Mouse (Mus musculus): ENCODE measurements around the gene Lao1.

Gene Lao1

DNA sequence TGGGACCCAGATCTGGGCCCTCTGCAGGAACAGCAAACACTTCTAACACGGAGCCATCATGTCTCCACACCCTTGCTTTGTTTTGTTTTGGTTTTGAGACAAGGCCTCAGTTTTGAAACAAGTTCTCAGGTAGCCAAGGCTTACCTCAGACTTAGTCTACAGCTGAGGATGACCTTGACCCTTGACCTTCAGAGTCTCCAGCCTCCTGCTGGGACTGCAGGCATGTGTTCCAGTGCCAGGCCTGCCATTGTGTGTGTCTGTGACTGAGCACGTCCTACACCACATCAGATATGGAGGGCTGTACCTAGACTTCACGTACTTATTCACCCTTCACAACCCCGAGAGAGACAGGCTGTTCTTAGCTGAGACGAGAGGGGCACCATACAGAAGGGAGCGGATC lies 46.2 kb downstream of the Lao1 start:
- POLR2A ChIA-PET, result interaction anchor here (0.6 to 13.7 kb wide), 32 partner anchors 11 to 580 kb away, joined by 3 to 216 read pairs (median 8); partner anchors contain the start of genes Slc2a1 (in 3 of the 4), AU022252 (in 2 of the 4), P3h1 (in 2 of the 4) and Zfp691 (in 1 of the 4)
- CTCF ChIA-PET, result interaction anchor here in 3 of 4 experiments (0.6 to 2.7 kb wide), 10 partner anchors 19 to 159 kb away, joined by 3 to 13 read pairs (median 4); no protein-coding TSS in a partner anchor

DNA sequence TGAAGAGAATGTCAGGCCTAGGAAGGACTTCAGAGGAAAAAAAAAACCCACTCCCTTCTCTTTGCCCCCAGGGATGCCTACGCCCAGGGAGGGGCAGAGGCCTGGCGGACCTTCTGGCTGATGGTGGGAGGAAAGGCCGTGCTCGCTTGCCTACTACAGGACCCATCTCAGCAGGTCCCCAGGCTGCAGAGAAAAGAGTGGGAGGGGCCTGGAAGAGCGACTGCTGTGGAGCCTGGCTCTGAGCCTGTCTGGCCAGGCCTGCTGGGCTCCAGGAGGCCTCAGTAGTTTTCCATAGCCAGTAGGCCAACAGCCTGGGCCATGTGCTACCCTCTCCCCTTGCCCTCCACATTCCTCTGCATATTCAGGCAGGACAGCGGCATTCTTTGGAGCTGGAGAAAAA lies 47.1 kb downstream of the Lao1 start:
- POLR2A ChIA-PET, result interaction anchor here in 3 of 4 experiments (0.5 to 13.7 kb wide), 25 partner anchors 11 to 224 kb away, joined by 3 to 216 read pairs (median 8); partner anchors contain the start of genes Slc2a1 (in 3 of the 3), AU022252 (in 1 of the 3) and P3h1 (in 1 of the 3)
- CTCF ChIA-PET, result interaction anchor here in 2 of 4 experiments (1.0 to 2.7 kb wide), 6 partner anchors 99 to 134 kb away, joined by 3 to 13 read pairs (median 6); partner anchors contain the start of gene Slc2a1 (in 1 of the 2)

DNA sequence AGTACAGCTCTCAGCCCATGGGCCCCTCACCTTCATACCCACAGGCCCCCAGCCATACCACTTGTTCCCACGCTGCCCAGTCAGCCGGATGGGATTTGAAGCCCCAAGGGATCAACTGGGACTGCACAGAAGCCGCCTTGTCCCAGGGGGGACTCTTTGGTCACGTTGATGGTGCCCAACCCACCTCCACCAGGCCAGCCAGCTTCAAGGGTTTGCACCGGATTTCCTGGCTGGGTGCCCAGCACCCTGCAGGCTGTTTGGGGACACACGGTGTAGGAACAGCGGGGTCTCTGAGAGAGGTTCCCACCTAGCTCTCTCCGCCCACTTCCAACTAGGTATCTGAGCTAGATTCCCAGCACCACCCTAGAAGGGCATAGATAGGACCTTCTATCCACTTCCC lies 48.4 kb downstream of the Lao1 start:
- CTCF ChIA-PET, result interaction anchor here in 3 of 4 experiments (0.6 to 2.7 kb wide), 12 partner anchors 10 to 157 kb away, joined by 3 to 10 read pairs (median 3); partner anchors contain the start of gene Slc2a1 (in 2 of the 3)
- POLR2A ChIA-PET, result interaction anchor here (0.6 to 13.7 kb wide), 45 partner anchors 9 to 1119 kb away, joined by 3 to 216 read pairs (median 5); partner anchors contain the start of genes Slc2a1 (in 4 of the 4), AU022252 (in 1 of the 4) and P3h1 (in 1 of the 4)

DNA sequence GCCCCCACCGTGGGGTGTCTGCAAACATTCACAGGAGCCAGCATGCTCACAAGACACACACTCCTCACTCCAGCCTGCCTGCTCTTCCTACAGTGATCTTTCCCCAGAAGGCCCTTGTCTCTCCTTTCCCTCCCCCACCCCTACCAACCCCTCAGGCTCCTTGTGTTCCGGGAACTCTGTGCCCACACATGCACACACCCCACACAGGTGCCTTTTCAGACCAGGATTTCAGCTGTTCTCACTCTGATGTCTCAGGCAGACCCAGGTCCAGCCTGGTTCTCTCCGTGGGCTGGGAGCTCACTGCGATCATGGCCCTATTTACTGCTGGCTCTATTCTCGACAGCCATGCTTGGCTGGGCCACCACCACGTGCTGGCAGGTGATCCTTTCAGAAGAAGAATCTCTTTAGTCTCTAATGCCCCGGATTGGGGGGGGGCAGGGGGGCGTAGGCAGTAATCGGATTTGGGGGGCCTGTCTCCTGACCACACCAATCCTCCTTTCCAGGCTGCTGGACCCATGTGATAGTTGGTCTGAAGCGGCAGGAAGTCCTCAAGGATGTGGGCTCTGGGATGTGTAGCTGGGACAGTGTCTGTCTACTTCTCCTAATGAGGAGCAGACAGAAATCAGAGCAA lies 49.8 kb downstream of the Lao1 start:
- ChIA-PET POLR2A (interaction anchor here (0.7 to 13.7 kb wide), 41 partner anchors 8 to 309 kb away, joined by 3 to 216 read pairs (median 4); partner anchors contain the start of genes Slc2a1 (in 3 of the 4) and Ppih (in 1 of the 4)), CTCF (interaction anchor here (1.1 to 2.7 kb wide), 8 partner anchors 60 to 398 kb away, joined by 3 to 10 read pairs (median 3); partner anchors contain the start of gene Slc2a1 (in 1 of the 4))

DNA sequence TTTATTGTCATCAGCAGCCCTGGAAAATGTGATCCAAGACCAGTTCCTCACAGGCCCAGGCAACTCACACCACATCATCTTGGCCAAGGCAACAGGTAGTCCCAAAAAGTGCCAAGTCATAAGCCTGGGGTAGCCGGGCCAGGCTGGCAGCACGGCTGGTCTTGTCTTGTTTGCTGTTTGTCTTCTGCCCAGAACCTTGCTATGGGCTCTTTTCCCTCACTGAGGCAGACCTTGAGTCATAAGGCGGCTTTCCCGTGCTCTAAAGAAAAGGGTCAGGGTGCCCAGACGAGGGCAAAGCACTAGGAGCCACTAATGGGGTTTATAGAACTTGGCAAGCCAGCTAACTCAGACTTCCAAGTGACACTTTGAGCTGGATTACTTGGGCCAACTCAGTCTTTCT lies 51.7 kb downstream of the Lao1 start:
- POLR2A ChIA-PET, result interaction anchor here in 3 of 4 experiments (0.6 to 13.7 kb wide), 8 partner anchors 9 to 283 kb away, joined by 3 to 216 read pairs (median 24); partner anchors contain the start of gene Slc2a1 (in 2 of the 3)
- CTCF ChIA-PET, result interaction anchor here in 1 of 4 experiments (1.4 kb wide), 1 partner anchor 128 kb away, joined by 3 read pairs; no protein-coding TSS in a partner anchor

DNA sequence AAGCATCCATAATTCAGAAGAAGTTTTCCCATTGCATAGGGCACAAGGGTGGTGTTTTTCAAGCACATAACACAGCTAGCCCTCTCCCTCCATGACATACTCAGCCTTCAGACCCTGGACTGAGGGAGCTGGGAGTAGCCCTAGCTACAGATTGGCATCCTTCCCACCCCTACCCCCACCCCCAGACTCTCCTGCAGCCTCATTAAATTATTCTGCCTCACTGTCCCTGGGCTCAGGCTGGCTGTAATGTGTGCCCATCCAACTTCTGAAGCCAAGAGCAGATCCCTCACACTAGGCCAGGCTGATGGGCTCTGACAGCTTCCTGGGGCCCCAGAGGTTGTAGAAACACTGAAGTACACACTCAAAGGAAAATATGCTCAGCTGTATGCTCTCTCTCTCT lies 53.6 kb downstream of the Lao1 start:
- ChIA-PET POLR2A (interaction anchor here in 3 of 4 experiments (0.5 to 1.9 kb wide), 9 partner anchors 11 to 684 kb away, joined by 3 to 10 read pairs (median 4); partner anchors contain the start of gene Slc2a1 (in 2 of the 3)), CTCF (interaction anchor here in 1 of 4 experiments (0.6 to 1.1 kb wide), 2 partner anchors 94 to 120 kb away, joined by 3 read pairs; partner anchors contain the start of gene Slc2a1)

DNA sequence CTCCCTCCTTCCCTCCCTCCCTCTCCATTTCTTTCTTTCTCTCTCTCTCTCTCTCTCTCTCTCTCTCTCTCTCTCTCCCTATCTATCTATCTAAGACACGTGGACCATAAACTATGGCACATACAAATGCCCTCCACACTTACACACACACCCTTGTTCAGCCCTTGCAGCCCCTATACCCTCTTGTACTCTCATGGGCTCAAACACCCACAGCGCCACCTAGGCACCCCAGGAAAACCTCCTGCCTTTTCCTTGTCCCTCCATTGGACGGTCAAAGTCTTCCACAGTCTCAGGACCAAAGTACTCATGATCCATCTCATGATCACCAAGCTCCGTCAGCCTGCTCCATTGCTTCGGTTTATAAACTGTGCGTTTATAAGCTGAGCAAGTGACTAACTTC lies 54.2 kb downstream of the Lao1 start:
- ChIA-PET CTCF (interaction anchor here in 2 of 4 experiments (0.7 to 1.2 kb wide), 4 partner anchors 10 to 119 kb away, joined by 3 read pairs; no protein-coding TSS in a partner anchor), POLR2A (interaction anchor here (1.1 to 1.9 kb wide), 10 partner anchors 10 to 95 kb away, joined by 3 to 10 read pairs (median 4); partner anchors contain the start of gene Slc2a1 (in 3 of the 4))

DNA sequence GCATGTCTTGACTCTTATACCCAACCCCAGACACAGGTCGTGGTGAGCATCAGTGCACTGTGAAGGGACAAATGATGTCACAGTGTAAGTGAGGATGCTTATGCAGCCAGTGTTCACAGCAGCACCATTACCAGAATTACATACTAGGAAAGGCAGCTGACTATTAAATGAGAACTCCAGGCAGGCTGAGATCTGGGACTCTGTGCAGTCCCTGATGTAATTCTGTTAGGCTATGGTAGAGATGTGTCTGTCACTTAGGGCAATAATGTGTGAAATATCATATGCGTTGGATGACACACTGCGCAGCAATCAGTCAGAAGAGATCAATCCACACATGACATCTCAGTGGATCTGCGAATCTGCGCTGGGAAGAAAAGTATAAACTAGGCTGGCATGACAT lies 55.7 kb downstream of the Lao1 start:
- ChIA-PET CTCF (interaction anchor here in 1 of 4 experiments (1.1 kb wide), 1 partner anchor 10 kb away, joined by 3 read pairs; no protein-coding TSS in a partner anchor), POLR2A (interaction anchor here in 2 of 4 experiments (1.9 to 5.6 kb wide), 2 partner anchors 91 to 93 kb away, joined by 10 to 31 read pairs; partner anchors contain the start of gene Slc2a1 (in 2 of the 2))

Measured in embryonic stem cell, embryonic (primary cell).